Comparison of ENCODE assay signal across 8 mouse cellular contexts in the genomic region with DNA sequence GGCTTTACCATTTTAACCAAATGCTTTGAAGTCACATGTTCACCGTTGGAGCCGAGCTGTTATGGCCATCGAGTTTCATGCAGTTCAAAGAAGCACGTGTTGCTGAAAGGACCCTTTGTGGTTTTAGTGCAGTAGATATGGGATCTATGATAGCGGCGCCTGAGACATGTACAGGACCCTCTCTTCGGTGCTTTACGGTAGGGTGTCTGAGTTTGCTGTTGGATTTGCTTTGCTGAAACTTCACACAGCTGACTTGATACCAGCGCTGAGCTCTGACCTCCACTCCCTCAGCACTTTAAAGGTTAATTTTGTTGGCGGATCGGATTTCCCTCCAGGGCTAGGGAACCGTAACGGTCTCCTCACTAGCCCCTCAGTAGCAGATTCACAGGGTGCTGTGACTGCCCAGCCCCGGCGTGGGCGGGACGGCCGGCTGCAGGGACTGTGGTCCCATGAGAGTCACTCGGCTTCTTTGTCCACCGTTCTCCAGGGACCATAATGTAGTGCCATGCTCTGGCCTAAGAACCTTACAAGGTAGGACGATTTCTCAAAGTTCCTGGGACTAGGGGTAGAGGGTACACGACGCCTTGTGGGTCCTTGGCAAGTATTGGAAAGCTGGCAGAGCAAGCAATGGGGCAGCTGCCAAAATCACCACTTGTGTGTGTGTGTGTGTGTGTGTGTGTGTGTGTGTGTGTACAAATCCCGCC.
DNase-seq lines count a peak whose midpoint lies in the region; ATAC-seq and TF ChIP-seq lines count a peak whose summit lies in the region.

No protein-coding gene starts in this region.

- H3K27ac ChIP-seq in intestine, embryonic 16.5 days (ENCODE audit: low read length) = 0 out of 2 replicates have a peak overlapping the region, but pooled peaks have one; percentile 9
- H3K27ac ChIP-seq in liver, postnatal 0 days (ENCODE audit: low read depth) = peak overlapping the region; percentile 80

- peak; percentile 43 to 54 for DNase-seq in cerebellum, postnatal 25 days
- DNase-seq in cerebellum, adult 9-11 months = no peak
- peak; percentile 73 for DNase-seq in adrenal gland, postnatal 10 days
- DNase-seq in liver, postnatal 0 days = peak; percentile 42
- DNase-seq in retina, postnatal 1 day = peak; percentile 72
- DNase-seq in left cerebral cortex, postnatal 36 days (ENCODE audit: low spot score in 2 of 2) = no peak

- WGBS in intestine, embryonic 16.5 days = 3% methylated on average over 24 of the region's 24 CpGs
- 6% methylated on average over 24 of the region's 24 CpGs for WGBS in liver, postnatal 0 days (ENCODE audit: insufficient replicate concordance)

- TF ChIP-seq EP300 in liver, postnatal 0 days (IDR thresholded peaks at IDR 0.05; ENCODE audit: low read depth) = no peak

- intact Hi-C loops in left cerebral cortex, postnatal 36 days (cut with DNase I) = loop anchor here (5.0 kb wide), 1 partner anchor 35 kb away; no protein-coding TSS in a partner anchor

- peak overlapping the region; percentile 48; the same call in 1 of the 2 replicates for H3K9ac ChIP-seq in intestine, embryonic 16.5 days (ENCODE audit: low read depth, low read length)
- peak overlapping the region; percentile 46 for H3K9ac ChIP-seq in liver, postnatal 0 days (replicated peaks)

- H3K4me2 ChIP-seq in intestine, embryonic 16.5 days (ENCODE audit: low read depth, low read length) = peak overlapping the region; percentile 58
- H3K4me2 ChIP-seq in liver, postnatal 0 days (ENCODE audit: low read depth, low read length) = peak overlapping the region; percentile 67

- H3K9me3 ChIP-seq in intestine, embryonic 16.5 days (ENCODE audit: control insufficient read depth, low read length) = no peaks in the 10 kb centered on the region
- no peaks in the 10 kb centered on the region for H3K9me3 ChIP-seq in liver, postnatal 0 days (ENCODE audit: low read length)

- H3K36me3 ChIP-seq in intestine, embryonic 16.5 days (ENCODE audit: control insufficient read depth, insufficient read depth, low read length) = no peaks in the 10 kb centered on the region
- H3K36me3 ChIP-seq in liver, postnatal 0 days (replicated peaks; ENCODE audit: insufficient read depth, low read length) = no peaks in the 10 kb centered on the region

- peak overlapping the region; percentile 34 for H3K4me3 ChIP-seq in intestine, embryonic 16.5 days (ENCODE audit: low read length)
- peak overlapping the region; percentile 31 for H3K4me3 ChIP-seq in liver, postnatal 0 days (ENCODE audit: low read depth, low read length)

- peak; percentile 26; the same call in 1 of the 2 replicates for ATAC-seq in granulocyte monocyte progenitor cell, adult 5-6 weeks (replicated peaks; ENCODE audit: poor library complexity, severe bottlenecking)
- ATAC-seq in intestine, embryonic 16.5 days = peak; percentile 56
- ATAC-seq in liver, postnatal 0 days = peak; percentile 64

- H3K4me1 ChIP-seq in intestine, embryonic 16.5 days (ENCODE audit: control insufficient read depth, insufficient read depth, low read length) = peaks cover 45% of the 10 kb centered on the region
- peaks cover 32% of the 10 kb centered on the region for H3K4me1 ChIP-seq in liver, postnatal 0 days (ENCODE audit: insufficient read depth)

- no peak for TF ChIP-seq CTCF in liver, postnatal 0 days (IDR thresholded peaks at IDR 0.05; ENCODE audit: low read depth)

- no peaks in the 10 kb centered on the region for H3K27me3 ChIP-seq in intestine, embryonic 16.5 days (replicated peaks; ENCODE audit: control insufficient read depth, insufficient read depth, low read length)
- H3K27me3 ChIP-seq in liver, postnatal 0 days (ENCODE audit: insufficient read depth, low read length) = no peaks in the 10 kb centered on the region

Comparison
In these comparisons a context has a peak if more than half of its experiments do, and no peak if none do; other contexts are left out.
1. DNase-seq: peak in cerebellum, postnatal 25 days (2 of 2), adrenal gland, postnatal 10 days (single experiment), liver, postnatal 0 days (single experiment) and retina, postnatal 1 day (single experiment); none in cerebellum, adult 9-11 months (single experiment) and left cerebral cortex, postnatal 36 days (0 of 2).
2. Peak in every context shown above with its lines, with median percentiles within 50 percentile points of each other: ATAC-seq.